In genomic region chr10:4593828-4594227, GRCm38 (mm10) we compare ENCODE assay signal across 12 mouse cellular contexts. TPM values are rescaled to one million over a fixed set of nuclear protein-coding genes. Genes with fewer than 3 reads are reported as not detected.
A peak's percentile ranks its signal among the peaks of the same experiment; 100 is the strongest.
DNase-seq lines count a peak whose midpoint lies in the region; ATAC-seq and TF ChIP-seq lines count a peak whose summit lies in the region.
"Had no signal": no experiment of that assay in that cellular context is flagged by ENCODE, and none has a peak within 500 bp of the region (broad histone marks: within the 10 kb centered on the region; RNA-seq: fewer than 3 reads in every experiment).

No protein-coding gene starts in this region.

- no peaks in the 10 kb centered on the region for H3K4me1 ChIP-seq in heart, adult 2 months (ENCODE audit: control insufficient read depth, insufficient read depth, low read length)
- H3K4me1 ChIP-seq in midbrain, postnatal 0 days (ENCODE audit: insufficient read depth, low read length) = no peaks in the 10 kb centered on the region
- no peaks in the 10 kb centered on the region for H3K4me1 ChIP-seq in midbrain, embryonic 11.5 days (ENCODE audit: control insufficient read depth, insufficient read depth, low read length)
- H3K4me1 ChIP-seq: forebrain, embryonic 10.5 days; limb, embryonic 15.5 days had no signal

- WGBS in heart, adult 2 months = 59% methylated on average over 4 of the region's 4 CpGs
- WGBS in midbrain, postnatal 0 days = 78% methylated on average over 4 of the region's 4 CpGs
- WGBS in midbrain, embryonic 11.5 days = 73% methylated on average over 4 of the region's 4 CpGs

- peak; percentile 65 for TF ChIP-seq CTCF in heart, adult 2 months (IDR thresholded peaks at IDR 0.05)
- TF ChIP-seq CTCF in midbrain, postnatal 0 days (IDR thresholded peaks at IDR 0.05) = peak; percentile 57

- intact Hi-C loops in heart, adult 2 months (cut with DNase I) = no loop called here
- intact Hi-C loops in heart, postnatal 25 days (cut with DNase I) = no loop called here

- no peak overlapping the region for H3K27ac ChIP-seq in heart, adult 2 months
- H3K27ac ChIP-seq in midbrain, postnatal 0 days (ENCODE audit: low read depth, low read length) = no peak overlapping the region
- H3K27ac ChIP-seq in midbrain, embryonic 11.5 days (ENCODE audit: low read depth, low read length) = no peak overlapping the region
- H3K27ac ChIP-seq: forebrain, embryonic 10.5 days; limb, embryonic 15.5 days had no signal

- no peaks in the 10 kb centered on the region for H3K36me3 ChIP-seq in heart, adult 2 months (ENCODE audit: control insufficient read depth, insufficient read depth, low read length)
- no peaks in the 10 kb centered on the region for H3K36me3 ChIP-seq in midbrain, postnatal 0 days (ENCODE audit: insufficient read depth, low read length)
- no peaks in the 10 kb centered on the region for H3K36me3 ChIP-seq in midbrain, embryonic 11.5 days (ENCODE audit: control insufficient read depth, insufficient read depth, low read length)
- H3K36me3 ChIP-seq: forebrain, embryonic 10.5 days; limb, embryonic 15.5 days had no signal

- no peak for DNase-seq in heart, adult 2 months
- DNase-seq in heart, postnatal 25 days (ENCODE audit: low spot score) = no peak
- peak; percentile 53 for DNase-seq in midbrain, postnatal 0 days (ENCODE audit: low spot score)
- DNase-seq in midbrain, embryonic 11.5 days (ENCODE audit: low spot score, missing footprints) = no peak
- peak; percentile 16 for DNase-seq in thymus, postnatal 4 days
- DNase-seq in layer of hippocampus, adult 9-10 months (ENCODE audit: low spot score) = no peak
- no peak for DNase-seq in adrenal gland, postnatal 4 days (ENCODE audit: low spot score in 2 of 2)
- DNase-seq: cerebellum, adult 11 months had no signal

- TF ChIP-seq EP300 in heart, adult 2 months (IDR thresholded peaks at IDR 0.05; ENCODE audit: insufficient read depth, low read depth, low read length) = no peak

- no peak overlapping the region for H3K4me2 ChIP-seq in midbrain, postnatal 0 days (ENCODE audit: low read depth, low read length, poor library complexity, severe bottlenecking)
- H3K4me2 ChIP-seq in midbrain, embryonic 11.5 days = no peak overlapping the region
- H3K4me2 ChIP-seq: heart, embryonic 11.5 days; limb, embryonic 15.5 days had no signal

- H3K9me3 ChIP-seq in midbrain, postnatal 0 days (ENCODE audit: low read length) = no peaks in the 10 kb centered on the region
- no peaks in the 10 kb centered on the region for H3K9me3 ChIP-seq in midbrain, embryonic 11.5 days (ENCODE audit: control insufficient read depth, low read length)
- H3K9me3 ChIP-seq: limb, embryonic 15.5 days had no signal

- H3K4me3 ChIP-seq in heart, adult 2 months = no peak overlapping the region
- H3K4me3 ChIP-seq in midbrain, postnatal 0 days (ENCODE audit: low read depth, low read length) = no peak overlapping the region
- H3K4me3 ChIP-seq in midbrain, embryonic 11.5 days (ENCODE audit: low read depth, low read length) = no peak overlapping the region
- H3K4me3 ChIP-seq: forebrain, embryonic 10.5 days; limb, embryonic 15.5 days had no signal

- ATAC-seq in midbrain, postnatal 0 days (ENCODE audit: low FRiP score) = no peak
- ATAC-seq in midbrain, embryonic 11.5 days (ENCODE audit: low FRiP score) = no peak
- ATAC-seq in common myeloid progenitor, adult 5-6 weeks (replicated peaks; ENCODE audit: low read depth, poor library complexity, severe bottlenecking) = peak; percentile 57

- no peak overlapping the region for H3K9ac ChIP-seq in heart, adult 2 months (ENCODE audit: low read depth, low read length)
- H3K9ac ChIP-seq in midbrain, postnatal 0 days (replicated peaks; ENCODE audit: low read length, poor library complexity, severe bottlenecking) = no peak overlapping the region
- H3K9ac ChIP-seq in midbrain, embryonic 11.5 days (ENCODE audit: low read length) = no peak overlapping the region
- H3K9ac ChIP-seq: limb, embryonic 15.5 days had no signal

- no peaks in the 10 kb centered on the region for H3K79me2 ChIP-seq in heart, adult 2 months (replicated peaks; ENCODE audit: control insufficient read depth, insufficient read depth, low read length)

- no peak for TF ChIP-seq POLR2A in heart, adult 2 months (IDR thresholded peaks at IDR 0.05; ENCODE audit: insufficient read depth, low read depth, low read length)

- no peaks in the 10 kb centered on the region for H3K27me3 ChIP-seq in heart, adult 2 months (ENCODE audit: control insufficient read depth, insufficient read depth, low read length)
- no peaks in the 10 kb centered on the region for H3K27me3 ChIP-seq in midbrain, postnatal 0 days (ENCODE audit: insufficient read depth, low read length)
- H3K27me3 ChIP-seq in midbrain, embryonic 11.5 days (ENCODE audit: control insufficient read depth, insufficient read depth, low read length) = no peaks in the 10 kb centered on the region
- H3K27me3 ChIP-seq: limb, embryonic 15.5 days had no signal

RNA-seq across cellular contexts. Expression of gene Esr1, which starts 17.6 kb away (rescaled TPM):
- total RNA-seq in heart, adult 2 months (2021) = 1 to 10 TPM in 1 of 2 experiments, under 1 TPM in 1; 0.70 to 1.0 TPM
- 0.88 and 1.7 TPM in 2 replicates for polyA plus RNA-seq in heart, adult 2 months (2012; rRNA removed)
- under 1 TPM; 0.67 to 0.99 TPM for total RNA-seq in heart, postnatal 25 days (2021)
- total RNA-seq in midbrain, postnatal 0 days (2014; rRNA removed) = 0.71 and 1.1 TPM in 2 replicates
- polyA plus RNA-seq in midbrain, postnatal 0 days (2015; fragmentation: Nextera tagmentation; extraction: Ambion mirVana) = 0.74 and 0.84 TPM in 2 replicates
- 0.03 and 0.12 TPM in 2 replicates for polyA plus RNA-seq in midbrain, embryonic 11.5 days (2014; fragmentation: Nextera tagmentation; extraction: Ambion mirVana)
- total RNA-seq in common myeloid progenitor, adult 5-6 weeks (2017) = 6.0 and 11.3 TPM in 2 replicates
- total RNA-seq in adrenal gland, postnatal 4 days (2021) = 10 to 100 TPM in 1 of 2 experiments, 1 to 10 TPM in 1; 9.5 to 11.0 TPM
- polyA plus RNA-seq: forebrain, embryonic 10.5 days had no signal

Comparison
In these comparisons a context has a peak if more than half of its experiments do, and no peak if none do; other contexts are left out.
1. DNase-seq: peak in midbrain, postnatal 0 days (single experiment) and thymus, postnatal 4 days (single experiment); none in heart, adult 2 months (0 of 2), heart, postnatal 25 days (single experiment), midbrain, embryonic 11.5 days (single experiment), layer of hippocampus, adult 9-10 months (single experiment) and adrenal gland, postnatal 4 days (0 of 2).